Mouse (Mus musculus): ENCODE measurements at regions not wholly inside any gene's neighbourhood (a gene's known extent, or its start where the extent isn't known, plus 50 kb on each side); places are given as distances from the start of the nearest gene placed in this dataset.

- Histone ChIP-seq H3K36me3 (ENCODE audit: insufficient read depth, low read length) (no peaks in the 10 kb centered on the region), H3K27ac (ENCODE audit: low read length) (no peak overlapping the region), H3K9ac (replicated peaks; ENCODE audit: low read depth) (no peak overlapping the region), H3K4me3 (ENCODE audit: low read depth, low read length) (no peak overlapping the region), H3K4me1 (ENCODE audit: insufficient read depth, low read depth, low read length) (no peaks in the 10 kb centered on the region), H3K27me3 (replicated peaks; ENCODE audit: insufficient read depth, low read length) (no peaks in the 10 kb centered on the region), H3K4me2 (replicated peaks; ENCODE audit: low read depth, low read length) (no peak overlapping the region), H3K9me3 (ENCODE audit: low read length) (no peaks in the 10 kb centered on the region)
- ATAC-seq (no peak), DNase-seq (ENCODE audit: low spot score) (no peak)
- TF ChIP-seq EP300 (IDR thresholded peaks at IDR 0.05) = no peak
- TF ChIP-seq CTCF (IDR thresholded peaks at IDR 0.05) = no peak
- WGBS = 65% methylated on average over 6 of the region's 6 CpGs
Observed at GRCm38 (mm10) chr15:97163971-97164370, 82.9 kb upstream of the Pced1b start.

- Histone ChIP-seq H3K27ac (ENCODE audit: low read length) (no peak overlapping the region), H3K4me2 (replicated peaks; ENCODE audit: low read depth, low read length) (no peak overlapping the region), H3K4me3 (ENCODE audit: low read depth, low read length) (no peak overlapping the region), H3K4me1 (ENCODE audit: insufficient read depth, low read depth, low read length) (no peaks in the 10 kb centered on the region), H3K9ac (replicated peaks; ENCODE audit: low read depth) (no peak overlapping the region), H3K27me3 (replicated peaks; ENCODE audit: insufficient read depth, low read length) (no peaks in the 10 kb centered on the region), H3K9me3 (ENCODE audit: low read length) (no peaks in the 10 kb centered on the region), H3K36me3 (ENCODE audit: insufficient read depth, low read length) (no peaks in the 10 kb centered on the region)
- DNase-seq (ENCODE audit: low spot score) = no peak
- WGBS = 77% methylated on average over 8 of the region's 8 CpGs
- TF ChIP-seq EP300 (IDR thresholded peaks at IDR 0.05) (no peak), CTCF (IDR thresholded peaks at IDR 0.05) (no peak)
- ATAC-seq = no peak
Observed at GRCm38 (mm10) chr15:97163090-97163489, 83.8 kb upstream of the Pced1b start.

GRCm38 (mm10) chr15:97162305-97162704 is 84.6 kb upstream of the Pced1b start:
- H3K36me3 ChIP-seq (ENCODE audit: insufficient read depth, low read length) = no peaks in the 10 kb centered on the region
- H3K27ac ChIP-seq (ENCODE audit: low read length) = no peak overlapping the region
- H3K9me3 ChIP-seq (ENCODE audit: low read length) = no peaks in the 10 kb centered on the region
- no peak overlapping the region for H3K9ac ChIP-seq (replicated peaks; ENCODE audit: low read depth)
- no peak overlapping the region for H3K4me2 ChIP-seq (replicated peaks; ENCODE audit: low read depth, low read length)
- WGBS = 89% methylated on average over 8 of the region's 8 CpGs
- H3K4me3 ChIP-seq (ENCODE audit: low read depth, low read length) = no peak overlapping the region
- TF ChIP-seq CTCF (IDR thresholded peaks at IDR 0.05) (no peak), EP300 (IDR thresholded peaks at IDR 0.05) (no peak)
- H3K27me3 ChIP-seq (replicated peaks; ENCODE audit: insufficient read depth, low read length) = no peaks in the 10 kb centered on the region
- DNase-seq (ENCODE audit: low spot score) = no peak
- H3K4me1 ChIP-seq (ENCODE audit: insufficient read depth, low read depth, low read length) = no peaks in the 10 kb centered on the region
- no peak for ATAC-seq

GRCm38 (mm10) chr15:97161530-97161929 is 85.4 kb upstream of the Pced1b start:
- WGBS = 89% methylated on average over 5 of the region's 5 CpGs
- no peak overlapping the region for H3K9ac ChIP-seq (replicated peaks; ENCODE audit: low read depth)
- DNase-seq (ENCODE audit: low spot score) (no peak), ATAC-seq (no peak)
- TF ChIP-seq CTCF (IDR thresholded peaks at IDR 0.05) (no peak), EP300 (IDR thresholded peaks at IDR 0.05) (no peak)
- no peaks in the 10 kb centered on the region for H3K9me3 ChIP-seq (ENCODE audit: low read length)
- no peak overlapping the region for H3K27ac ChIP-seq (ENCODE audit: low read length)
- H3K27me3 ChIP-seq (replicated peaks; ENCODE audit: insufficient read depth, low read length) = no peaks in the 10 kb centered on the region
- H3K4me3 ChIP-seq (ENCODE audit: low read depth, low read length) = no peak overlapping the region
- H3K4me2 ChIP-seq (replicated peaks; ENCODE audit: low read depth, low read length) = no peak overlapping the region
- no peaks in the 10 kb centered on the region for H3K4me1 ChIP-seq (ENCODE audit: insufficient read depth, low read depth, low read length)
- H3K36me3 ChIP-seq (ENCODE audit: insufficient read depth, low read length) = no peaks in the 10 kb centered on the region

- Histone ChIP-seq H3K27me3 (replicated peaks; ENCODE audit: insufficient read depth, low read length) (no peaks in the 10 kb centered on the region), H3K9ac (replicated peaks; ENCODE audit: low read depth) (no peak overlapping the region), H3K4me3 (ENCODE audit: low read depth, low read length) (no peak overlapping the region), H3K9me3 (ENCODE audit: low read length) (no peaks in the 10 kb centered on the region), H3K36me3 (ENCODE audit: insufficient read depth, low read length) (no peaks in the 10 kb centered on the region), H3K27ac (ENCODE audit: low read length) (no peak overlapping the region), H3K4me2 (replicated peaks; ENCODE audit: low read depth, low read length) (no peak overlapping the region), H3K4me1 (ENCODE audit: insufficient read depth, low read depth, low read length) (no peaks in the 10 kb centered on the region)
- DNase-seq (ENCODE audit: low spot score) (no peak), ATAC-seq (no peak)
- WGBS = 37% methylated on average over 8 of the region's 8 CpGs
- no peak for TF ChIP-seq EP300 (IDR thresholded peaks at IDR 0.05)
- TF ChIP-seq CTCF (IDR thresholded peaks at IDR 0.05) = no peak
Observed at GRCm38 (mm10) chr15:97152354-97152753, 94.6 kb upstream of the Pced1b start.

- Histone ChIP-seq H3K36me3 (ENCODE audit: insufficient read depth, low read length) (no peaks in the 10 kb centered on the region), H3K4me2 (replicated peaks; ENCODE audit: low read depth, low read length) (no peak overlapping the region), H3K9ac (replicated peaks; ENCODE audit: low read depth) (no peak overlapping the region), H3K9me3 (ENCODE audit: low read length) (no peaks in the 10 kb centered on the region), H3K27ac (ENCODE audit: low read length) (no peak overlapping the region), H3K4me1 (ENCODE audit: insufficient read depth, low read depth, low read length) (no peaks in the 10 kb centered on the region), H3K4me3 (ENCODE audit: low read depth, low read length) (no peak overlapping the region), H3K27me3 (replicated peaks; ENCODE audit: insufficient read depth, low read length) (no peaks in the 10 kb centered on the region)
- ATAC-seq = no peak
- TF ChIP-seq EP300 (IDR thresholded peaks at IDR 0.05) = no peak
- TF ChIP-seq CTCF (IDR thresholded peaks at IDR 0.05) = no peak
- WGBS = 88% methylated on average over 12 of the region's 12 CpGs
- DNase-seq (ENCODE audit: low spot score) = no peak
Observed at GRCm38 (mm10) chr15:97151793-97152192, 95.1 kb upstream of the Pced1b start.

Measured in lung, postnatal 0 days (tissue).